Mouse (Mus musculus) embryonic stem cell, embryonic (primary cell): ENCODE data around the gene Canx.

Experiments
- CTCF ChIA-PET, 4 experiments: fragments of 300-600 bp in 2 of 4; fragments of 350-600 bp in 2 of 4; sonication (Branson Sonifier 250); formaldehyde crosslinking; loops; one replicate each; lab custom pipeline; 2022; ENCODE audit warnings: inconsistent platforms in 2 of 4; lab: Charles Lee
- POLR2A ChIA-PET, 4 experiments: fragments of 300-600 bp in 2 of 4; fragments of 350-600 bp in 2 of 4; sonication (Branson Sonifier 250); formaldehyde crosslinking; loops; one replicate each; lab custom pipeline; 2022; ENCODE audit warnings: antibody characterized with exemption in 4 of 4, inconsistent platforms in 1 of 4; lab: Charles Lee

The Canx gene

GRCm38 (mm10) chr11:50272819-50273218, 52.7 kb downstream of the Canx start:
- CTCF ChIA-PET, result no interaction called here
- POLR2A ChIA-PET, result interaction anchor here in 3 of 4 experiments (0.6 to 10.2 kb wide), 9 partner anchors 11 to 1347 kb away, joined by 3 to 93 read pairs (median 3); partner anchors contain the start of genes Maml1 (in 2 of the 3) and Sqstm1 (in 1 of the 3)

- ChIA-PET CTCF (interaction anchor here (0.6 to 1.5 kb wide), 15 partner anchors 8 to 283 kb away, joined by 3 to 6 read pairs (median 3); partner anchors contain the start of gene Hnrnph1 (in 1 of the 4)), POLR2A (interaction anchor here in 3 of 4 experiments (0.6 to 10.2 kb wide), 22 partner anchors 10 to 155 kb away, joined by 3 to 93 read pairs (median 4); partner anchors contain the start of genes Maml1 (in 2 of the 3), Mgat4b (in 1 of the 3), Mrnip (in 1 of the 3) and Sqstm1 (in 1 of the 3))
Observed at GRCm38 (mm10) chr11:50269885-50270284, 55.6 kb downstream of the Canx start.

GRCm38 (mm10) chr11:50269163-50269562, 56.3 kb downstream of the Canx start:
- POLR2A ChIA-PET, result interaction anchor here in 3 of 4 experiments (0.6 to 10.2 kb wide), 19 partner anchors 10 to 155 kb away, joined by 3 to 93 read pairs (median 3); partner anchors contain the start of genes Maml1 (in 1 of the 3), Mgat4b (in 1 of the 3), Mrnip (in 1 of the 3) and Sqstm1 (in 1 of the 3)
- CTCF ChIA-PET, result interaction anchor here (0.7 to 1.5 kb wide), 10 partner anchors 9 to 108 kb away, joined by 3 to 4 read pairs (median 3); partner anchors contain the start of gene Hnrnph1 (in 1 of the 4)

GRCm38 (mm10) chr11:50266997-50267396, 58.5 kb downstream of the Canx start:
- POLR2A ChIA-PET, result interaction anchor here in 3 of 4 experiments (0.6 to 10.2 kb wide), 37 partner anchors 9 to 137 kb away, joined by 3 to 93 read pairs (median 5); partner anchors contain the start of genes Mgat4b (in 3 of the 3), Sqstm1 (in 3 of the 3), Maml1 (in 2 of the 3) and Hnrnph1 (in 1 of the 3)
- CTCF ChIA-PET, result interaction anchor here in 2 of 4 experiments (0.5 to 0.8 kb wide), 4 partner anchors 9 to 36 kb away, joined by 3 to 7 read pairs (median 4); no protein-coding TSS in a partner anchor

GRCm38 (mm10) chr11:50265931-50266330, 59.5 kb downstream of the Canx start:
- ChIA-PET POLR2A (interaction anchor here (0.5 to 10.2 kb wide), 53 partner anchors 8 to 271 kb away, joined by 3 to 93 read pairs (median 4); partner anchors contain the start of genes Mgat4b (in 3 of the 4), Sqstm1 (in 3 of the 4), Hnrnph1 (in 2 of the 4) and Maml1 (in 2 of the 4)), CTCF (interaction anchor here in 2 of 4 experiments (0.5 to 1.2 kb wide), 4 partner anchors 32 to 152 kb away, joined by 3 to 7 read pairs (median 4); no protein-coding TSS in a partner anchor)

- CTCF ChIA-PET, result interaction anchor here in 2 of 4 experiments (0.6 to 1.6 kb wide), 4 partner anchors 8 to 32 kb away, joined by 4 to 12 read pairs (median 6); no protein-coding TSS in a partner anchor
- POLR2A ChIA-PET, result interaction anchor here in 2 of 4 experiments (0.8 to 2.1 kb wide), 5 partner anchors 9 to 1620 kb away, joined by 3 to 11 read pairs (median 4); no protein-coding TSS in a partner anchor
Observed at GRCm38 (mm10) chr11:50263198-50263597, 62.3 kb downstream of the Canx start.

- POLR2A ChIA-PET, result interaction anchor here in 3 of 4 experiments (0.7 to 2.1 kb wide), 12 partner anchors 8 to 137 kb away, joined by 3 to 5 read pairs (median 4); partner anchors contain the start of genes Mgat4b (in 1 of the 3) and Sqstm1 (in 1 of the 3)
- CTCF ChIA-PET, result interaction anchor here (0.6 to 2.2 kb wide), 15 partner anchors 8 to 301 kb away, joined by 3 to 12 read pairs (median 4); partner anchors contain the start of gene Canx (in 1 of the 4)
Observed at GRCm38 (mm10) chr11:50262020-50262419, 63.5 kb downstream of the Canx start.

GRCm38 (mm10) chr11:50258310-50258709, 67.2 kb downstream of the Canx start:
- ChIA-PET CTCF (interaction anchor here in 1 of 4 experiments (0.6 kb wide), 1 partner anchor 24 kb away, joined by 5 read pairs; no protein-coding TSS in a partner anchor), POLR2A (interaction anchor here in 3 of 4 experiments (1.0 to 4.6 kb wide), 16 partner anchors 9 to 68 kb away, joined by 3 to 14 read pairs (median 4); partner anchors contain the start of genes Maml1 (in 1 of the 3), Mgat4b (in 1 of the 3) and Sqstm1 (in 1 of the 3))

GRCm38 (mm10) chr11:50256615-50257014, 68.9 kb downstream of the Canx start:
- ChIA-PET CTCF (interaction anchor here in 1 of 4 experiments (0.6 kb wide), 1 partner anchor 192 kb away, joined by 3 read pairs; no protein-coding TSS in a partner anchor), POLR2A (interaction anchor here in 2 of 4 experiments (1.1 to 4.6 kb wide), 6 partner anchors 9 to 121 kb away, joined by 3 to 14 read pairs (median 5); partner anchors contain the start of genes Mgat4b (in 1 of the 2) and Sqstm1 (in 1 of the 2))

GRCm38 (mm10) chr11:50254010-50254580, 71.4 kb downstream of the Canx start:
- ChIA-PET POLR2A (interaction anchor here in 3 of 4 experiments (0.5 to 3.6 kb wide), 27 partner anchors 8 to 1510 kb away, joined by 3 to 70 read pairs (median 5); partner anchors contain the start of genes Ltc4s (in 2 of the 3), Mgat4b (in 2 of the 3), Sqstm1 (in 2 of the 3) and Hnrnph1 (in 1 of the 3)), CTCF (interaction anchor here in 2 of 4 experiments (0.6 kb wide), 2 partner anchors 20 to 844 kb away, joined by 3 to 4 read pairs; no protein-coding TSS in a partner anchor)

GRCm38 (mm10) chr11:50253393-50253792, 72.1 kb downstream of the Canx start:
- ChIA-PET POLR2A (interaction anchor here in 3 of 4 experiments (0.7 to 3.6 kb wide), 24 partner anchors 9 to 124 kb away, joined by 3 to 70 read pairs (median 6); partner anchors contain the start of genes Hnrnph1 (in 2 of the 3), Ltc4s (in 2 of the 3), Mgat4b (in 2 of the 3) and Sqstm1 (in 2 of the 3)), CTCF (interaction anchor here in 2 of 4 experiments (0.6 to 2.2 kb wide), 2 partner anchors 9 to 118 kb away, joined by 10 to 12 read pairs; no protein-coding TSS in a partner anchor)

GRCm38 (mm10) chr11:50252684-50253265, 72.7 kb downstream of the Canx start:
- ChIA-PET CTCF (interaction anchor here (0.6 to 2.2 kb wide), 6 partner anchors 9 to 266 kb away, joined by 3 to 12 read pairs (median 5); no protein-coding TSS in a partner anchor), POLR2A (interaction anchor here in 3 of 4 experiments (0.6 to 3.6 kb wide), 47 partner anchors 8 to 1354 kb away, joined by 3 to 70 read pairs (median 4); partner anchors contain the start of genes Mgat4b (in 3 of the 3), Sqstm1 (in 3 of the 3), Hnrnph1 (in 2 of the 3) and Ltc4s (in 2 of the 3))

GRCm38 (mm10) chr11:50252166-50252565, 73.3 kb downstream of the Canx start:
- ChIA-PET CTCF (interaction anchor here (0.6 to 2.2 kb wide), 7 partner anchors 10 to 266 kb away, joined by 3 to 12 read pairs (median 5); no protein-coding TSS in a partner anchor), POLR2A (interaction anchor here in 3 of 4 experiments (0.6 to 3.6 kb wide), 47 partner anchors 8 to 1355 kb away, joined by 3 to 70 read pairs (median 4); partner anchors contain the start of genes Mgat4b (in 3 of the 3), Sqstm1 (in 3 of the 3), Hnrnph1 (in 2 of the 3) and Ltc4s (in 2 of the 3))

- ChIA-PET POLR2A (interaction anchor here in 3 of 4 experiments (0.7 to 3.8 kb wide), 37 partner anchors 8 to 310 kb away, joined by 3 to 33 read pairs (median 4); partner anchors contain the start of genes Ltc4s (in 3 of the 3), Mgat4b (in 3 of the 3), Sqstm1 (in 3 of the 3) and Hnrnph1 (in 1 of the 3)), CTCF (interaction anchor here (0.5 to 1.2 kb wide), 8 partner anchors 9 to 24 kb away, joined by 3 to 7 read pairs (median 4); no protein-coding TSS in a partner anchor)
Observed at GRCm38 (mm10) chr11:50248473-50249171, 76.9 kb downstream of the Canx start.

- POLR2A ChIA-PET, result interaction anchor here in 3 of 4 experiments (0.5 to 5.9 kb wide), 27 partner anchors 8 to 1974 kb away, joined by 3 to 48 read pairs (median 4); partner anchors contain the start of genes Mgat4b (in 2 of the 3), Sqstm1 (in 2 of the 3), Hnrnph1 (in 1 of the 3) and Maml1 (in 1 of the 3)
- CTCF ChIA-PET, result interaction anchor here in 2 of 4 experiments (0.7 kb wide), 2 partner anchors 11 to 21 kb away, joined by 3 read pairs; no protein-coding TSS in a partner anchor
Observed at GRCm38 (mm10) chr11:50245269-50245668, 80.2 kb downstream of the Canx start.
